Mouse (Mus musculus): Measurements from ENCODE around the gene Cdh18.
"Not testable (repeated sequence)": the region's sequence is repeated elsewhere in the genome, so short reads cannot be mapped to it uniquely, and the experiment has no call there.

The Cdh18 gene

DNA sequence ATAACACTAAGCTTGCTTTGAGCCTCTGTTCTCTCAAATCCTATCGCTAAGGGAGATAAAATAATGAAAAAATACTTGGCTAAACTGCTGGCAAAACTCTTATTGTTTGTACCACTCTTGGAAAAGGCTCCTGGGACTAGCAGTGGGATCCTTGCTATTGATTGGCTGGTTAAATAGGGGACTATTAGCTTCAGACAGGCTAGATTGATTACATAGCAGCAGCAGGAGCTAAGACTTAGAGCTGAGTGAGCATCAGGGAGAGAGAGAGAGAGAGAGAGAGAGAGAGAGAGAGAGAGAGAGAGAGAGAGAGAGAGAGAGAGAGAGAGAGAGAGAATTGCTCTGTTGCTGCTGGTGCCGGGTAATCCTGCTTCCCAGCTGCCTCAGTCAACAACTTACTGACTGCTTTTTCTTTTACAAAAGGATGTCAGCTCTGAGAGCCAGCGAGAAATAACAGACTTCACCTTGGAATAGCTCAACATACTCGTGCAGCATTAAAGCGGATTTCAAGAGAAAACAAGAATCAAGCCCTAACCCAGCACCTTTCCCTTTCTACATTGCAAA is at the start of gene Cdh18:
TSS of gene Cdh18 (plus strand) at position 312 of the 561 bp plus-strand sequence.
- no peak for DNase-seq (ENCODE audit: low spot score in 2 of 2)

DNA sequence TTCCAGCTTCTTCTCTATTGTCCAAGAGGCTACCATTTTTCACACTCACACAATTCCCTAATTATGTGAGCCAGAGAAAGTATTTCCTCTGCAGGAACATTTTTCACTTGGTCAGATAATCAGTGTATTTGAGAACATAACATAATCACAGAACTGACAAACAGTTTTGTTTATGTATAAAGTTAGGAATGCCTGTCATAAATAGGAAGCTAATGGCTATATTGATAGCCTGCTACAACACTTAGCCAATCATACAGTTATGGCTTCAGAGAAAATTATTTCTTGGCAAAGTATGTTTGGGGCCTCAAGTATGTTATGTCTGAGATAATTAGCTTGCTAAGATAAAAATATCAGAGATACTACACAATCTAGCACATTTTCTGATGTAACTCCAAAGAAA is 37.6 kb upstream of the Cdh18 start:
- no peak for DNase-seq (ENCODE audit: low spot score in 2 of 2)

DNA sequence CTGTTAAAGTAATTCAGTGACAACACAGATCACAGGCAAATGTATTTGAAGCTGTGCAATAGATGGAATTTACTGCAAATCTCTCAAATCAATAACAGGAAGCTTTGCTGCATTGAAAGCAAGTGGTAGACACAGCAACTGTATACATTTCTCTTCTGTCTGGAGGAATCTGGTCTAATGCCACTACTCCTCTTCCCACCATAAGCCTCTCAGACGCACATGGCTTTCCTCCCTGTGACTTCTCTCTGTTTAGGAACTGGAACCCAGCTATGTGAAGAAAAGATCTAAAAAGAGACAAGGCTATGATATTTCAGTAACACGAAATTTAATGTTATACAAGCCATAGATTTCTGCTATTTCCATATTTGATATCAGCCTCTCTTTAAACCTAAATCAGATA is 13.0 kb upstream of the Cdh18 start:
- DNase-seq (ENCODE audit: low spot score in 2 of 2), result no peak

DNA sequence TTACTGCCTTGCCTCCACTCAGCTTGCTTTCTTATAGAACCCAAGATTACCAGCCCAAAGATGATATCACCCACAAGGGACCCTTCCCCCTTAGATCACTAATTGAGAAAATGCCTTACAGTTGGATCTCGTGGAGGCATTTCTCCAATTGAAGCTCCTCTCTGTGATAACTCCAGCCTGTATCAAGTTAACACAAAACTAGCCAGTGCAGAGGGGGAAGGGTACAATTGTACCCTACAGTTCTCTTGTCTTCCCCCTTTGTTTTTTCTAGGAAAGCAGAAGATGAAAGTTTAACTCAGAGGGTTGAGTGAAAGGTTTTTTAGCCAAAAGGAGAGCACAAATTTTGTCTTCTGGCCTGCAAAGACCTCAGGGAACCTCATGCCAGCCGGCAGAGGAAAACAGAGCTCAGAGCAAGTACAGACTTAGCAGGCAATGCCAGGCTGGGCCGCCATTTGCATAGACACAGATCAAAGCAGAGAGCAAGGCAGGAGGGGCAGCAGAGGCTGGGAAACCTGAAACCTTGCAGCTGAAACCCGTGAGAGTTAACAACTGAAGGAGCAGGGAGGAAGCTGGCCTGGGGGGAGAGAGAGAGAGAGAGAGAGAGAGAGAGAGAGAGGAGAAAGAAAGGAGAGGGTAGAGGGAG is 29.3 kb downstream of the Cdh18 start:
- no peak for DNase-seq (ENCODE audit: low spot score in 2 of 2)

DNA sequence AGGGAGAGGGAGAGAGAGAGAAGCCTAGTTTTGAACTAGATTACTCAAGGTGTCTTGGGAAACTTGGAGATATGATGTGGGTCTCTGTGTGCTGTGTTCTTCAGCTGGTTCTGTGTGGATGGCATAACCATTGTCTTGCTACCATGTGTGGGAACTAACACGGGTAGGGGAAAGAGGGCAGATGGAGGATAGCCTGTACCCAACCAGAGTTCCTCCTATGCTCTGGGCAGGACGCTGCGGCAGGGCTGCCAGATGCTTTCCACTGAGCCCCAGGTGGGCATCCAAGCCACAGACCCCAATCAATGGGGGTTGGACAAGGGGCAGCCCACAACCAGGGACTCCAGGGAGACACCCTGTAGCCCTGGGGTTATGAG is 29.8 kb downstream of the Cdh18 start:
- no peak for DNase-seq (ENCODE audit: low spot score in 2 of 2)

DNA sequence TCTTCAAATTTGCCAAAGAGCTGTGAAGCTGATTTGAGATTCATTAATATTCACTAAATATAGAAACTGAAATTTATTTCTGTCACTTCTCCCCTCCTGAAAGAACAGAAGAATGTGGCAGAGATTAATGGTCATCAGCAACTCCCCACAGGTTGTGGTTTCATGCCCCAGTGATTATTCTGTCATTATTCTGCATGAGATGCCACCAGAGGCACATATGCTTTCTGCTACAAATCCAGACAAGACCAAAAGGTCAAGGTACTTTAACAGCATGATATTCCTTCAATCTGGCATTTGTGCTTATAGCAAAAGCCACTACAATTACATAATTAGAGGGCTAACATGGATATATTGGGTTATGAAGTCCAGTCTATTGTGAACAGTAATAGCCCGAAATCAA is 35.8 kb downstream of the Cdh18 start:
- no peak for DNase-seq (ENCODE audit: low spot score in 2 of 2)

DNA sequence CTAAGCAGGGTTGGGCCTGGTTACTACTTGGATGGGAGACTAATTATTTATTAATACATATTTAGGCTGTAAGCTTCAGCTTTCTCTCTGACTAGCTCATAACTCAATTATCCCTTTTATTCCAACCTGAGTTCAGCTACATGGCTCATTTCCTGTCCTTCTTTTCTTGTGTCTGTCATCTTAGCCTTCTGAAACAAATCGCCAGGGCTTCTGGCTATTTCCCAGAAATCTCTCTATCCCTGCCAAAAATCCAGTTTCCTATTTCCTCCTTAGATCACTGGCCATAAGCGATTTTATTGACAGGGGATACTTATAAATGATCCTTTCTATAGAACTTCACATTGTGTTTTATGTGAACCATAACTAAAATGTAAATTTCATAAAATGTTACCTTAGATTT is 167.6 kb downstream of the Cdh18 start:
- DNase-seq (ENCODE audit: low spot score in 2 of 2), result no peak

DNA sequence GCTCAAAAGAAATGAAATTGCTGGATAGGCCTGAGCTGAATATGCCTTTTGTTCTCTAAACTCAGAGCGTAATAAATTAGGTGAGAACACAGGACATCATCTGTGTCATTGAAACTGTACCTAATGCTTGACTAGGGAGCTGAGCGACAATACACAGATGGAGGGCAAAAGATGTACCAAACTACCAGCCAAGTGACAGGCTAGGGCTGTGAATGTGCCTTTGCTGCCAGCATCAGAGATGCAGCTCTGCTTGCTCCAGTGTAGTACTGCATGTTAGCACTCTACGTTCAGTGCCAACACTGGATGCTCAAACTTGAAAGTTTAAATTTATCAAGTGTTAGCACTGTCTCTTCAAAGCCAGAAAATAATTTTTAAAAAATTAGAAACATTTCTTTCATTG is 168.9 kb downstream of the Cdh18 start:
- peak in 1 of 2 experiments; percentile 4 for DNase-seq (ENCODE audit: low spot score in 2 of 2)

DNA sequence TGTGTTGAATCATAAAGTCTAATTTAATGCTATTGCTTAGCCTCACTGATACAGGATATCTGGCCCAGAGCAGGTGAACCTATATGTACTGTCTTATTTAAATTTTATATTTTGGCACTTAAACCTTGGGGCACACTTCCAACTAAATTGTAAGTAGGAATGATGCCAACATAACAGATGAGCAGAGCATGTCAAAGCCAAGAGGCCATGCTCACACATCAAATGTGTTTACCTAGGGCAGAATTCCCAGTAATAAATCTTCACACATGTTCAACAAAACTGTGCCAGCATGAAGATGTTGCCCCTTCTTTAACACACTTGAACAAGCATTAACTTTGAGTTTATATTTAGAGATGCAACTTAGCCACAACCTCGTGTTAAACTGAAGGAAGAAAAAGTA is 177.8 kb downstream of the Cdh18 start:
- peak in 1 of 2 experiments; percentile 6 for DNase-seq (ENCODE audit: low spot score in 2 of 2)

DNA sequence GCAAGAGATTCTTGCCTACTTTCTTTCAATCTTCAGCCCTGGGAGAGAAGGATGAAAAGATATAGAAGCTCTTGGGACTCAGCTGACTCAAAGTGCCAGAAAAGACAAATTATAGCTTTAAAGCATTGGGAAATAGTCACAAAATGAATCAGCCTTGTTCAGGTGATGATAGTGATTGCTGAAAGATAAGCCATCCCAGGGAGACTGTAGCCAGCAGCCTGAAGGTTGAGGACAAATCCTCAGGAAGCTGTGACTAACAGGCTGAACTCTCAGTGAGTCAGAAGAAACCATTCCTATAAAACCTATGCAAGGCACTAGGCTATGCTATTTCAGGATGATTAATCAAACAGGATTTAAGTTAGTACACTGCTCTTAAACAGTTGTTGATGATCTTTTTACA is 184.2 kb downstream of the Cdh18 start:
- DNase-seq (ENCODE audit: low spot score in 2 of 2), result no peak

DNA sequence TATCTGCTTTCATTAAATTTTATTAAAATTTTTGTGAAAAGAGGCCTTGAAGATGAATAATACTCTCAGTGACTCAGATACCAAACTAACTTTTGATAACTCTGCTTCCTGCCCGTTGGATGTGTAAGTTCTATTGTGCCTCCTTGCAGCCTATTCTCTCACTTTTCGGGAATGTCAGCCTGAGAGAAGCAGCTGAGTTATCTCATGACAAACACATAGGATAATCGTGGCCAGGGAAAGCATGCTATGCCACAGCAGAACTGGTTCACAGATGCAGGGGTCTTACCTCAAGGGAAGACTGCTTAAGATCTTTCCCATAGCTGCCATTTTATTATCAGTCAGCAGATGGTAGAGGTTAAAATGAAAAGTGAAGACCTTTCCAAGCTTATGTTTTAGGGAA is 187.3 kb downstream of the Cdh18 start:
- DNase-seq (ENCODE audit: low spot score in 2 of 2), result no peak

DNA sequence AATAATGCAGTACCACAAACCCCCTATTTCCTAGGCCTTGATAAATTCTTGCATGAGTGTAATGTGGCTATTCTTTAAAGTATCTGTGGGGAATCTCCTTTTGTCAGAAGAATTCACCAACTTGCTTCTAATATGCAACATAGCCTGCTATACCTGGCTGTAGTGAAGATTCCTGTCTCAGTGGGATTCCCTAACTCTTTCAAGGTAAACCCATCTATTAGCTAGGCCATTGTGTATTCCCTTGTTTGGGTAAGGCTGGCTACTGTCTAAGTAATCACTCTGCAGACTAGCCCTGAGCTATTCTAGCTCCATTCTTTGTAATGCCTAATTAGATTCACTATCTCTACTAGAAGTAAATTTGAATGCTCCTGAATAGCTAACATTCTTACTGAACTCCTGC is 212.4 kb downstream of the Cdh18 start:
- DNase-seq (ENCODE audit: low spot score in 2 of 2), result not testable (repeated sequence)

DNA sequence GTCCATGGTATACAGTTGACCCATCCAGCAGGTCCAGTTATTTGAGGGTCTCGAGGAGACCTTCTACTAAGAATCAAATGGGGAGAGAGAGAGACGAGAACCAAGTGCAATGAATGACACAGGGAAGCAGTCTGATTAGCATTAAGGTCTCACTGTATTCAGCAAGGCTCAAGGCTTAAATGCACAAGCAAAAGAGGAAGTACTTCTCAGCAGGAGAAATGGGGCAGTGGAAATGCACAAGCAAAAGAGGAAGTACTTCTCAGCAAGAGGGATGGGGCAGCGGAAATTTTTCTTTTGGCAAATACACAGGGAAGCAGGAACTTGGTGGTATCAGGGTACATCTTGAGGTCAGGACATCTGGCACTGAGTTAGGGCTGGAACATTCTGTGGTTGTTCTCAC is 217.8 kb downstream of the Cdh18 start:
- DNase-seq (ENCODE audit: low spot score in 2 of 2), result not testable (repeated sequence)

DNA sequence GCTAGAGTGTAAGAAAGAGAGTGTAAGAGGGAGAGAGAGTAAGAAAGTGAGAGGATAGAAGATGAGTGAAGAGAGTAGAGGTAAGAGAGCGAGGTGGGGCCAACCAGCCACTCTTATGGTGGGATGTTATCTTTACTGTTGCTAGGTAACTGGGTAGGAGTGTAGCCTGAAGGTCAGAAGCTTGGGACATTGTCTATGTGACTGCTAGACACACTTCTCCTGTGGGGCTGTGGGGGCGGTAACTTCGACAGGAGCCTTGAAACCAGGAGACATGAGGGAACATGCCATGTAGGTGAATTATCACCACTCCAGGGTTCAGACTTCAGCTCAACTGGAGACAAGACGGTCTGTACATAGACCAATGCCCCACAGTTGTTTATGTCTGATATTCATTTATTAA is 227.5 kb downstream of the Cdh18 start:
- no peak for DNase-seq (ENCODE audit: low spot score in 2 of 2)

DNA sequence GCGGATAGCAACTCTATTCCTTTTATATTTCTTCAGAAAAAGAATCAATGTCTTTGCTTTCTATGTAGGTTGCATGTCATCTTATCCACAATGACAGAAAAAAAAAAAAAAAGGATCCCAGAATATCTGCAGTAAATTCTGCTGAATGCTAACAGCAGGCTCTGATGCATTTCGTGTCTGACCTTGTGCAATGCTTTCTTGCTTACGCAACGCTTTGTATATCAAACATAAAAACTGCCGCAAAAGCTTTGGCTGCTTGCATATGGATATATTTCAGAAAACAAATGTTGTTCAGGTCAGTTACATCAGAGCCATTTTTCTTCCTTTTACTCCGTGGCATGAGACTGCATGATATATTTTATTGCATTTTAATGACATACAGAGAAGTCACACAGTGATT is 240.9 kb downstream of the Cdh18 start:
- no peak for DNase-seq (ENCODE audit: low spot score in 2 of 2)

DNA sequence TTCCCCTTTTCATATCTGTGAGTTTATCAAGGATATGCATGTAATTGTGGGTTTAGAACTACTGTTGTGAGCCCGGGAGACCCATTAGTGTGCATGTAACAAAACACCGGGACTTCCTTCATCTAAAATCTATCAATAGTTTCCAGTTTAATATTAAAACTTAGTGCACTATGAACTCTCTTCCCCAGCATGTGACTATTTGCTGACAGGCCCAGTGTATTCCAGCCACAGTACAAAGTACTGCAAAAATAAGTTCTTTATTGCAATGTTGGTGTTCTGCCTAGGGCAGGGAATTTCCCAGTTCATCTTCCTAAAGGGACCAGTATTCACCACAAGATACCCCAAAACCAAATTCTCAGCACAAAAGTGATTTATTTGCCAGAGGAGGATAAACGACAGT is 243.0 kb downstream of the Cdh18 start:
- no peak for DNase-seq (ENCODE audit: low spot score in 2 of 2)

DNA sequence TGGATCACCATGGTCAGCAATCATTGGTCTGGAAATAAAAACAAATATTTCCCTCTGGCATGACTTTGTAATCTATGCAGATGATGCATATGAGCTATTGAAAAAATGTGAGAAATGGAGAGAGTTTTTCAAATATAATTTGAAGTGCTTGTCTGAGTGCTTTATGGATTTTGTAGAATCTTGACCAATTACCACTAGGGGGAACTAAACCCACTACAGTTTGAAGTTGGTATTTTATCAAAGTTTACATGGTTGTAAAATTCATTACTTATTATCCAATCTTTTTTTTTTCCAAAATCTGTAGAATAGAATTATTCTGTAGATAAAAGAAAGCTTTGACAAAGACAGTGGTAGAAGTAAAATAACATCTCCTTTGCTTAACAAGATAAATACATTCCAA is 284.3 kb downstream of the Cdh18 start:
- DNase-seq (ENCODE audit: low spot score in 2 of 2), result no peak

DNA sequence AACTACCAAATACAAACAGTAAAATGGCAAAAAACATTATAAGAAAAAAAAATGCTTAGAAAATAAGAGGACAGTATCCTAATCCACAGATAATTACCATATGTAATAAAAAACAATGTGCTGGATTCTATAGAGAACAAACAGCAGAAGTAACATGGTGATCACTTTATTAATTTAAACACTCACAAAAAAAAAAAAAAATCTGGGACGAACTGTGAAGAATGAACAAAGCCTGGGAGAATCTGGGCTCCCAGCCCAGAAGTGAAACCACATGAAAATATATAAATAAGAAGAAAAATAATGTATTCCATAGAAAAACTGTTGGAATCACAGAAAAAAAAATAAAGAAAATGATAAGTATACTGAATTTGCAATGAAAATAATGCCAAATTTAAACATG is 288.4 kb downstream of the Cdh18 start:
- DNase-seq (ENCODE audit: low spot score in 2 of 2), result no peak

DNA sequence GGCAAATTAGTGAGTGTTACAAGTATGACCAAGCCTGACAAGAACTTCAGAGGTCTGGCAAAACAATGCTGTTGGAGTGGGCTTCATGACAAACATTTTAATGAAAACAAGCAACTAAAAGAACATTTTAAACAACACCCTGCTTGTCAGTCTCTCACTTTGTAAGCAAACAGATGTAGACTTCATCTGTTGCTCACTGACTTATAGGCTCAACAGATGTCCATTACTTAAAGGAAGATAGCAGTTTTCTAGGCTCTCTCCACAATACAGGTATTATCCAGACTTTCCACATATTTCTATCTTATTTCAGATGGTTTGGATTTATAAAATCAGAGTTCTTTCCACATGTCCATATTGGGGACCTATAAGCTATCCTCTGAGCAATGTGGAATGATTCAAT is 308.9 kb downstream of the Cdh18 start:
- DNase-seq (ENCODE audit: low spot score in 2 of 2), result no peak

DNA sequence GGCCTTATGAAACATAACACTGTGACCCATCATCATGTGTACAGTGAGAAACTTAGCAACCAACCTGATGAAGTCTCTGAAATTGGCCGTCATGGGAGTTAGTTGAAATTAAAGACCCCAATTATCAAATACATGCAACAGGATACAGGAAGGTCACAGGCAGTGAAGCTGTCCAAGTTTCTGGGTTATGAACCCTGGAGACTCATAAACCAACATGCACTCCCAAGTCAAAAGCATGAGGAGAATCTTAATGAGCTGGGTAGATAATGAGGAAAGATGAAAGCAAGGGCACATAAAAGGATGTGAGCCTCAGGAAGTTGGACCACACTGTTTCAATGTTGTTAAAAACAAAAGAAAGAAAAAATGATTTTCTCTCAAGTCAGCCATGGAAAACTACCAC is 321.9 kb downstream of the Cdh18 start:
- DNase-seq (ENCODE audit: low spot score in 2 of 2), result no peak

DNA sequence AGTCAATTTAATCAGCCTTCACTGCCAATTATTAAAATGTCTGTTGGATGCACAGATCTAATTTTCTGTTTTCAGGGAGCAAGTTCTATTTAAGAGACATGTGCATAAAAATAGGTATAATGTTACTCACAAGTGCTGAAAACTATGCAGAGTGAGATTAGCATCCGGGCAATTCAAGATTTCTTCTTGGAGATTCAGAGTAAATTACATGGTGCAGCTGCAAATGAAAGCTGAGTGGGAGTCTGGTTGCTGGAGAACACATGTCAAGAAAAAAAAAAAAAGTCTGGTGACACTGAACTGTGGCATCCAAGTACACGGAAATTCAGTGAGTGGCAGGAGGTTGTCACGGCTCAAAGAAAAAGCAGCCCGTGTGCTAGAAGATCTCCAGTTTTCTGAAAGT is 348.9 kb downstream of the Cdh18 start:
- no peak for DNase-seq (ENCODE audit: low spot score in 2 of 2)

DNA sequence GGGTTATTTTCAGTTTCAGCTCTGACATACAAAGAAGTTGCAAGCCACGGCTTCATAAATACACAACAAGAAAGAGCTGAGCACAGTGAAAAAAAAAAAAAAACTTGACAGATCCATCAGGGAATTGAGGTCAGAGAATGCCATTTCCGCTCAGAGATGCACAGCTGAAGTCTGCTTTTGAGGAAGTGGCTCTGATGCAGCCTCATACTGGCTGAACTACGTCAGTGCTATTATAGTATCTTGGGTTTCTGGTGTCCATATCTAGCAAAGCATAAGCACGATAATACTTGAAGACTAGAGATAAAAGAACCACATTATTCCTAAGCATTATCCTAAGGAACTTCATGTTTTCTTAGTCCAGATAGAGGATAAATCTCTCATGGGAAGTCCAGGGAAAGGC is 349.4 kb downstream of the Cdh18 start:
- no peak for DNase-seq (ENCODE audit: low spot score in 2 of 2)

DNA sequence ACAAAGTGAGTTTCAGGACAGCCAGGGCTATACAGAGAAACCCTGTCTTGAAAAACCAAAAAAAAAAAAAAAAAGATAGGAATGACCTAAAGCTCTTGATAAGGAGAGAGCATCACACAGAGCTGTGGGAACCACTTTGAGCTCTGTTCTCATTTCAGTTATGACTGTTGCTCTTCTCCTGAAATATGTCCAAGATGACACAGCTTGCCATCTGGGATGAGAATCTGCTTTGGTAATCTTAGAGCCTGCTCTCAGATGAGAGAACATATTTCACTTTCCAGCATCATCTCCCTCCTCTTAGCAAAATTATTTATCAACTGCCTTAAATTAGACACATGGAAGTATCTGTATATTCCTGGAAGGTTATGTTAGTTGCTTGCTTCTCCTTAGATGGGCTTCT is 365.6 kb downstream of the Cdh18 start:
- no peak for DNase-seq (ENCODE audit: low spot score in 2 of 2)

DNA sequence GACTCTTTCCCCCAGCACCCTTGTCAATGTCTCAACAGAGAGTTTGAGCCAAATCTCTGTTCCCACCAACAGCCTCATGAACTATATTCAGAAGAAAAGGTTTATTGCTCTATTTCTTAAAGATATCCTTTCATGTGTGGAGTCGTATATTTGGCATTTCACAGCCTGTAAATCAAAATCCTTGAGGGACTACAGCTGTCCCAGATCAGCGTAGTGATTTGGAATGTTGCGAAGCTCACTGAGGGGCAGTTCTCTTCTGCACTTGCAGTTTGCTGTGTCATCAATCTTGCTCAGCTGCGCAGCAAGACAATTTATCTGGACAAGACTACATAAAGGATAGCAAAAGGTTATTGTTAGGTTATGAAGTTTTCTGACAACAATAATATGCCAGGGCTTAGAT is 385.5 kb downstream of the Cdh18 start:
- no peak for DNase-seq (ENCODE audit: low spot score in 2 of 2)
